Mouse (Mus musculus) layer of hippocampus, postnatal 25 days (tissue): ENCODE data around the gene Hepacam2. TPM values are rescaled to one million over a fixed set of nuclear protein-coding genes. Genes with fewer than 3 reads are reported as not detected.
"Not testable (repeated sequence)": the region's sequence is repeated elsewhere in the genome, so short reads cannot be mapped to it uniquely, and the experiment has no call there.

Source experiments
- DNase-seq, 2 experiments: peaks; one replicate each; pipeline ENCODE4 v3.0.0; 2022; ENCODE audit warnings: mixed read lengths in 2 of 2, low spot score in 1 of 2; ENCODE audit errors: extremely low spot score in 1 of 2
- total RNA-seq, 2 experiments: library from RNA; stranded (reverse); gene quantifications; 2 replicates each; pipeline ENCODE4 v1.2.3; 2021

Gene Hepacam2
- total RNA-seq = under 1 TPM; 0.34 to 0.61 TPM

DNA sequence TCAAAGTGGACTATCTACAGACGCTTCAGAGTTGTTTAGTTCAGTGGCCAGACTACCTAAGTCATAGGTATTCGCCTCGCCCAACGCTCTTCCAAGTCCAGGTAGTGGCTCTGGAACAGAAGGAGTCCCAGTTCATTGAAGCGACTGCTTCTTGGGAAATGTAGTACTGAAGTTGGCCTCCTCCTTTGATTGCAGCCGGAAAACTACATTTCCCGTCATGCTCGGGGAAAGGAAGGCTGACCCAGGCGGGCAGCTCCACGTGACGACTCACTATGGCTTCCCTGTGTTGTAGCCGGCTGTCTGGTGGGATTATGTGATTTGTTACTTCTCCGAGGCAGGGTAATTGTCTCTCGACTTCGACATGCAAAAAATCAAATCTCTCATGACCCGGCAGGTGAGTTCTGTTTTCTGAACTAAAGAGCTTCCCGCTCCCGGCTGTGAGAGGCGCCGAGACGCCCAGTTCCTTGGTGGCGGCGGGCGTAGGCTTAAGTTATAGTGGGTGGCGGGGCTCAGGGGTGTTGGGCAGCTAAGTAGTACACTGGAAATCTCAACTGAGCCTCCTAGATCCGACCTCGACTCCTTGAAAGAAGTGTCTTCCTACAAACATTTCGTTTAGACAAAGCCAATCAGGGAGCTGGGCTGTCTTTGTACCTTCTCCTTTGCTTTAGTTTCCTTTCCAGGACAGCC is at the start of gene Hepacam2, which contains the start of gene Vps50:
Gene Hepacam2, minus strand, starts transcription at position 137 of the 687 bp plus-strand sequence.
Gene Vps50, plus strand, starts transcription at position 221 of the 687 bp plus-strand sequence.
- peak; percentile 69 to 74 for DNase-seq

DNA sequence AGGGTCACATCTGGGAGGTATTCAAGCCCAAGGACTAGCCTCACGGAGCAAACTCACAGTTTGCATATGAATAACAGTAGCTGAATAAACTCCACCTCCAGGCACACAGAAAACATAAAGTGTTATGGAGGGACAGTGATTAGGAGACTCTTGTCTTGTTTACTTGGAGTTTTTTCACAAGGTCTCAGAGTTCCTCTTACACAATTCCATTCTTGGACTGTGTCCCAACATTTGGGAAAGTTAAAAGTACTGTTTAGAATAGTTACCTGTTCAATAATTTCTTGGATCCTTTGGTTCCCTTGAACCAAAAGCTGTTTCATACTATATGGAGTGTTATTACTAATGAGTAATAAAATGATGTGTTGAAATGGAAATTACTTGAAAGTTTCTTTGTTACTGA is 46.9 kb upstream of the Hepacam2 start:
- no peak for DNase-seq

DNA sequence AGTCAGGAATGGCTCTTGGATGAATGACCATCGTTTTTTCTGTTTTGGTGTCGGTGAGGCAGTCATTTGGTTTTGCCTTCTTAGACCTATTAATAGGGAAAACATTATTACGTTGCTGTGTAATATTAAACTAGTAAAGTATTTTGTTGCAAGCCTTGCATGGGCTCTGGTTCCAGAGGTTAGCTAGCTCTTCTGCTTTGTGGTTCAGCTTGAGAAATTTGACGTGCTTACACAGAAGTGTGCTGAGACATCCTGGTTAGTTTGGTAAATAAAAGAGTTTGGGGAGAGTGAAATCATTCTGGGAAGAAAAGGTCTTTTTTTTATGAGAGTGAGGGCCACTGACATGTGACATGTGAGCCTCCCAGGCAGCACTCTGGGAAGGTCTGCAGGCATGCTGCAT is 45.8 kb upstream of the Hepacam2 start:
- DNase-seq = no peak

- no peak for DNase-seq
These were observed 41.4 kb upstream of the Hepacam2 start for GRCm38 (mm10) chr6:3539470-3539869.

GRCm38 (mm10) chr6:3536048-3536447 is 38.0 kb upstream of the Hepacam2 start:
- no peak for DNase-seq

GRCm38 (mm10) chr6:3531445-3531844 is 33.3 kb upstream of the Hepacam2 start:
- DNase-seq = no peak

DNA sequence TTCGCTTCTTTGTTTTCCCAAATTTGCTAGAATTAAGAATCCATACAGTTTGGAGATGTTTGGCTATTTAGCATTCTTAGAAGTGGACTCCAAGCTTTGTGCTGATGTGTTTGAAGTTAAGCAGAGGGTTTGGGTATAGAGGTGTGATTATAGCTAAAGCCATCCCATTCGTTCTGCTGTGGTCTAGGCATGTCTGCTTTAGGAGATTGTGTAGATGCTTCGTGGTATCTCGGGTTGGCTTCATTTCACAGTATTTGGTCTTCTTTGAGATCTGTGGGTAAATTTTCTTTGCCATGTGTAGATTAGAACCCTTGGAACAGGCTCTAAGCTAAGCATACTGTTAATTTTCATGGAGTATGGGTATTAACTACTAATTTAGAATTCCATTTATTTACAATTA is 30.1 kb upstream of the Hepacam2 start:
- no peak for DNase-seq

DNA sequence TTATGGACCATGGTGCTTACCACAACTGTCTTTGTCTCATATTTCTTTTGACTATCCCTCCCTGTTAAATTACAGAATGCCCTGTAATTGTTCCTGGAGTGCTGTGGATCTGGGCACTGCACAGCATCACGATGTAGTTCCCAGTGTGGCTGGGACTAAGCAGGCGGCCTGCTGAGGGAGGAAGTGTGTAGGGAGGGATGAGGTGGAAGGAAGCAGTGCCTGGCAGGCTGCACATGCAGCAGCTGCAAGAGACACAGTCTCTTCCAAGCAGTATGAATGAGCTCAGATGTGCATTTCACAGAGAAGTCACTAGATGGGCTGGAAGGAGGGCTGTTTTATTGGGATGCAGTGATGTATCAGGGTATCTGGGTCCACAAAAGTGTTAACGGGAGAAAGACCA is 14.5 kb upstream of the Hepacam2 start:
- no peak for DNase-seq

GRCm38 (mm10) chr6:3511612-3512011 is 13.5 kb upstream of the Hepacam2 start:
- DNase-seq = no peak

- DNase-seq = no peak
These were observed 13.0 kb upstream of the Hepacam2 start for GRCm38 (mm10) chr6:3511116-3511515.

GRCm38 (mm10) chr6:3509782-3510181 is 11.7 kb upstream of the Hepacam2 start:
- DNase-seq = no peak

- DNase-seq = not testable (repeated sequence)
These were observed 10.1 kb upstream of the Hepacam2 start for GRCm38 (mm10) chr6:3508151-3508550.

GRCm38 (mm10) chr6:3507078-3507477 is 9.0 kb upstream of the Hepacam2 start:
- no peak for DNase-seq

DNA sequence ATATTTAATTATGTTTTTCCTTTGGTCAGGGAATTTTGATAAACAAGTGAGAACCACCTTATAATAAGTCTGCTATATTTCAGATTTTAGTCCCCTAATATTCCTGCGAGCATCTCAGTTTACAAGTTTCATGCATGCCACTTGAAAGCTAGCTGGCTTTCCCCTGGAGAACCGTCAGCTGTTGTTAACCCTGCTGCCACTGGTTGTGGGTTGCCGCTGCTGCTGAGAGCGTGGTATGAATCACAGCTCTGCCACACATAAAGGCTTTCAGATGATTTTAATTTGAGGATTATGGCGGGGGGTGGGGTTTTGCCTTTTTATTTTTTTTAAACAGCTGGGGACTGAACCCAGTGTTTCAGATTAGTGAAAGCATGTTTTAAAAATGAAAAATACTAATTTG is 7.2 kb upstream of the Hepacam2 start:
- DNase-seq = no peak

DNA sequence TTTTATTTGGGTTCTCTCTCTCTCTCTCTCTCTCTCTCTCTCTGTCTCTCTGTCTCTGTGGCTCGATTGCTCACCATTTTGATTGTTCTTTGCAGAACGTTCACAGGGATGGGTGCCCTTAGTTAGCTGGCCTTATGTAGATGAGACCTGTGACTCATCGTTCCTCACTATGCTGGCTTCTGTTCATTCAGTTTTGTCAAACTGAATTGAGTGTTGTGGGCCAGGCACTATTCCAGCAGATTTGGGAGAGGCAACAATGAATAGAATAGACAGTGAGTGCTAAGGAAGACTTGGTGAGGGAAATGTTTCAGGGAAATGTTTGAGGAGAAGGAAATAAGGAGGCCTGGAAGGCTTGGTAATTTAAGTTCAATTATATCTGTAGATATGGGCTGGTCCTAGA is 2.2 kb upstream of the Hepacam2 start:
- no peak for DNase-seq

DNA sequence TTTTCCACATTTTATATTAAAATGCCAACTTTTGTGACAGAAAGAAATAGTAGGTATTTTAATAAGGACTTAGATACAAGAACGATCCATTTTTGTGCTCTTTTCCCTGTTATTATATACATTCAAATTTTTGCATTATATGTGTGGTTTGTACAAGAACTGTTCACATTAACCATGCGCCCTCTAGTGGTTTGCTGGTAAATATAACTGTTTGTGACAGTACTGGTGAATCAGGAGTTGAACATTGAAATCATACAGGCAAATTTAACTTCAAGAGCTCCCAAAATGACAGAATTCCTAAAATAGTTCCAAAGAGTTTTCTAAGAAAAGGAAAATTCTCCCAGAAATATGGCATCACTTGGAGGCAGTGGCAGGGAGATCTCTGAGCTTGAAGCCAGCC is 1.9 kb downstream of the Hepacam2 start:
- DNase-seq = peak in 1 of 2 experiments; percentile 26

- DNase-seq = no peak
These were observed 3.8 kb downstream of the Hepacam2 start for GRCm38 (mm10) chr6:3494285-3494684.

DNA sequence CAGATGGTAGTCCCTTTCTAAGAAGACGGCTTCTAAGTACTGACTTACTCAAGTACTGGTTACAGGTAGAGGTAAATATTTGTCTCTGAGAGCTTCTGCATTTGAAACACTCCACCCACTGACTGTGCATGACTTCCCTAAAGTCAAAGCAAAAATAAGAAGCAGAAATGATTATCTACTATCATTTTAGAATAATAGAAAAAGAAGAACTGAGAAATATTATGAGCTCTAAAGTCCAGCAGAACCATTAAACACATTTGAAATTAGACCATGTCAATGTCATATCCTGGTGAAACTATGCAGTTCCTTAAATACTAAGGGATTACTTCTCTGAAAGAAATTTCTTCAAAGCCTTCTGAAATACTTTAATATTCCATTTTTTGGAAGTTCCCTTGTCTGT is 10.7 kb downstream of the Hepacam2 start:
- no peak for DNase-seq

DNA sequence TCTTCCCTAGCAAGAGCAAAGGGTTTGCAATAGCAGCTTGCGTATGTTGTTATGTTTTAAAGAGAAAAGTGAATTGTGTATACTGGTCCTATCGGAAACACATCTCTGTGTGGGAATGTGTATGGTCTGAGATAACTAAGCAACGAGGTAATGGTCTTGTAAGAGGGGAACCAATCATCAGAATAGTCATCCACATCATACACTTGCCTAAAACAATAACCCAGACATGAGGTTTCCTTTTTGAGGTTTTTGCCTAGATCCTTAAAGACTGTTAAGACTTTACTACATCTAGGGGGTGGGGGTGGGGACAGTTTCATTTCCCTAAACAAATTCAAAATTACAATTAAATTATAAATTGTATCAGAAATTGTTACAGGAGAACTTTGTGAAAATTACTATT is 13.0 kb downstream of the Hepacam2 start:
- no peak for DNase-seq

GRCm38 (mm10) chr6:3481705-3482104 is 16.4 kb downstream of the Hepacam2 start:
- no peak for DNase-seq

DNA sequence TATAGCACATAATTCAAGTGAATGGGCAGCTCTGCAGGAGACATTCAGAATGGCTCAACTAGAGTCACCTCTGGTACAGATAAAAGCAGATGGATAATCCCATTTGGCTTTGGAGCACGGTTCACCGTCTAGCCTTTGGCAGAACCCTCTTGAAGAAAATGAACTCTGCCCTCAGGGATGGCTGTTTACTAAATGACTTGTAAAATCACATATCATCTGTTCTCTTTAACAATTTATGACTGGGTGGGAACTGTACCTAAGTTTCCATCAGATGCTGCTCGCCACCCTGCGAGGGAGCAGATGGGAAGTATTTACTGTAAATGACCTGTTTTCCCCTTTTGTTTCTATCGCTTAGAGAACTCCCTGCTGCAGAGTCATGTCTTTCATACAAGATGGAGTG is 18.2 kb downstream of the Hepacam2 start:
- DNase-seq = no peak

- DNase-seq = no peak
These were observed 21.8 kb downstream of the Hepacam2 start for GRCm38 (mm10) chr6:3476299-3476698.

- DNase-seq = no peak
These were observed 27.4 kb downstream of the Hepacam2 start for GRCm38 (mm10) chr6:3470706-3471105.
